Mouse (Mus musculus): ENCODE measurements around the gene Sema3b. TPM values are rescaled to one million over a fixed set of nuclear protein-coding genes. Genes with fewer than 3 reads are reported as not detected.
A peak's percentile ranks its signal among the peaks of the same experiment; 100 is the strongest.

The Sema3b gene
- polyA plus RNA-seq, 1 experiment from 2014 or later = 3.9 TPM

DNA sequence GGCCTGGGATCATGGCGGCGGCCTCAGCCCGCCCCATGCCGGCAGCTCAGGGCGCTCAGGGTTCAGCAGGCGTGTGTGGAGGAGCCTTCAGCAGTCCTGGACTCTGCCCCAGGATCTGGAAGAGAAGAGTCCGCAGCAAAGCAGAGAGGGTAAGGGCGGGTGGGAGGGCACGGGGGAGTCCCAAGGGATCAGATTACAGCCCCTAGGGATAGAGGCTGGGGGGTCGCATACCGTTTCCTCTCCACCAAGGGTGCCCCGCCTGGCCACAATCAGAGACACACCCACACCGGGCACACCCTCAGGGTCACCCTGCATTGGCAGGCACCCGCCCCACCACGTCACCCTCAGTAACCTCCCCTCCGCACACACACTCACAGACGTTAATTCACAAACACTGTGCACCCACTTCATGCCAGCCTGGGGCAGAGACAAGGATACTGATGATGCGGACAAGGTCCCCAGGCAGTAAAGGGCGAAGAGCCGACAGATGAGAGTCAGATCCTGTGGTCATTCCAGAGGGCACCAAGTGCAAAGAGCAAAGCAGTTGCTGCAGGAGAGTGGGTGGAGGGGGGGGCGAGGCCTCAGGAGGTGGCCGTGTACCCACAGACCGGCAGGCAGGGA lies 3.9 kb downstream of the Sema3b start:
- Histone ChIP-seq H3K4me3 (peak overlapping the region; percentile 36), H3K27me3 (ENCODE audit: insufficient read depth, poor library complexity, severe bottlenecking) (peaks cover 23% of the 10 kb centered on the region; the same call in 1 of the 2 replicates), H3K9me3 (no peaks in the 10 kb centered on the region), H3K36me3 (no peaks in the 10 kb centered on the region), H3K27ac (peak overlapping the region; percentile 82), H3K4me1 (replicated peaks) (peaks cover 81% of the 10 kb centered on the region)
- WGBS = 36% methylated on average over 23 of the region's 23 CpGs
- DNase-seq (ENCODE audit: low spot score) = no peak

DNA sequence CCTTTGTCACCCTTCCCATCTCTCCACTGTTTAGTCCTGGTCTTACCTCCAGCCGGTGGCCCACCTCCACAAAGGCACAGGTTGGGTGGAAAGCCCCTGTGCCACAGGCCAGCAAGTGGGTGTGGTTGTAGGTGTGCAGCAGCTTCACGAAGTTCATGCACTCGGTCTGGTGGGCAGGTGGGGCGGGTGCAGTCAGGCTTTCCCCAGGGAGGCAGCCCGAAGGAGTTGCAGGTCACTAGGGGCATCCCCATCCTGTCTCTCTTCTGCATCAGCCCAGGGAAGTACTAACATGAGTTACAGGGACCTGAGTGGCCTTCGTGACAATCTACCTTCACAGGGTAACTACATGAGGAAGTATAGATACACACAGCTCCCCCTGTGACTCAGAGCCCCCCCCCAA lies 5.8 kb downstream of the Sema3b start:
- 81% methylated on average over 6 of the region's 6 CpGs for WGBS
- Histone ChIP-seq H3K27me3 (ENCODE audit: insufficient read depth, poor library complexity, severe bottlenecking) (peaks cover 23% of the 10 kb centered on the region; the same call in 1 of the 2 replicates), H3K36me3 (no peaks in the 10 kb centered on the region), H3K4me3 (0 out of 2 replicates have a peak overlapping the region, but pooled peaks have one; percentile 1), H3K27ac (peak overlapping the region; percentile 82), H3K9me3 (no peaks in the 10 kb centered on the region), H3K4me1 (replicated peaks) (peaks cover 68% of the 10 kb centered on the region)
- DNase-seq (ENCODE audit: low spot score) = no peak

- peaks cover 57% of the 10 kb centered on the region for H3K4me1 ChIP-seq (replicated peaks)
- peak; percentile 93 for DNase-seq (ENCODE audit: low spot score)
- H3K4me3 ChIP-seq = no peak overlapping the region
- H3K9me3 ChIP-seq = no peaks in the 10 kb centered on the region
- H3K27me3 ChIP-seq (ENCODE audit: insufficient read depth, poor library complexity, severe bottlenecking) = peaks cover 17% of the 10 kb centered on the region; the same call in 1 of the 2 replicates
- H3K27ac ChIP-seq = peak overlapping the region; percentile 82
- 13% methylated on average over 10 of the region's 10 CpGs for WGBS
- H3K36me3 ChIP-seq = no peaks in the 10 kb centered on the region
Observed at GRCm38 (mm10) chr9:107602068-107602648, 6.9 kb downstream of the Sema3b start.

- 89% methylated on average over 11 of the region's 11 CpGs for WGBS
- no peak overlapping the region for H3K4me3 ChIP-seq
- peaks cover 52% of the 10 kb centered on the region for H3K4me1 ChIP-seq (replicated peaks)
- no peaks in the 10 kb centered on the region for H3K36me3 ChIP-seq
- no peaks in the 10 kb centered on the region for H3K9me3 ChIP-seq
- no peak for DNase-seq (ENCODE audit: low spot score)
- peaks cover 14% of the 10 kb centered on the region; the same call in 1 of the 2 replicates for H3K27me3 ChIP-seq (ENCODE audit: insufficient read depth, poor library complexity, severe bottlenecking)
- peak overlapping the region; percentile 46; the same call in 1 of the 2 replicates for H3K27ac ChIP-seq
Observed at GRCm38 (mm10) chr9:107601275-107601674, 7.8 kb downstream of the Sema3b start.

DNA sequence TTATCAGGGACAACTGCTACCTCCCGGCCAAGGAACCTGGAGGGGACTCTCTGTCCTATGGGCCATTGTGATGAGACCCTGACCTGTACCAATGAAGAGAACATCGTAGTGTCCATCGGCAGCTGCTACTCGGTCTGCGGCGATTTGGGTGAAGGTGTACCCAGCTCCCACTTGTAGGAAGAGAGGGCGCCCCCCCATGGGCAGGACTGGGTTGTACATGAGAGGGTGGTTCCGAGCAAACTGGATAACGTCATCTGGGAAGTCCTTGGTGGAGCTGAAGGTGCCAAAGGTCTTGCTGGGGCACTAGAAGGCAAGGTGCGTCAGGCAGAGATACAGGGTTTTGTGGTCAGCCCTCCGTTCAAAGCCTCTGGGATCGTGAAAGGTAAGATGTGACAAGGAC lies 8.3 kb downstream of the Sema3b start:
- 79% methylated on average over 12 of the region's 12 CpGs for WGBS
- peaks cover 14% of the 10 kb centered on the region; the same call in 1 of the 2 replicates for H3K27me3 ChIP-seq (ENCODE audit: insufficient read depth, poor library complexity, severe bottlenecking)
- H3K27ac ChIP-seq = no peak overlapping the region
- H3K9me3 ChIP-seq = no peaks in the 10 kb centered on the region
- no peaks in the 10 kb centered on the region for H3K36me3 ChIP-seq
- DNase-seq (ENCODE audit: low spot score) = no peak
- no peak overlapping the region for H3K4me3 ChIP-seq
- peaks cover 47% of the 10 kb centered on the region for H3K4me1 ChIP-seq (replicated peaks)

DNA sequence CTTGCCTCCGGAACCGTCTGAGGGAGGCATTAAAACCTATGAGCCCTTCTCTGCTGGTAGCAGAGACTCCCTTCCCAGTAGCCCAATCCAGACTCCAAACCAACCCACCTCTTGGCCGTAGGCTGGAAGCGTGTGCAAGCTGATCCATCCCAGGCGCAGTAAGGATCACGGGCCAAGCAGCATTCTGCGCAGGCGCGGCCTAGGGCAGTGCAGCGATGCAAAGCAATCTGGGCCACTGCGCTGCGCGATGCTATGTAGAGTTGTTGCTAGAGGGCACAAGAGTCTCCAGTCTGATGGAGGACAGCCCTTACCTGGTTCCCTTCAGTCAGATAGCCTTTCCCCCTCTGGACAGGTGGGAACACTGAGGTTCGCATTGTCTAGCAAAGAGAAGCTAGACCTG lies 9.2 kb downstream of the Sema3b start:
- no peak overlapping the region for H3K27ac ChIP-seq
- DNase-seq (ENCODE audit: low spot score) = no peak
- peaks cover 38% of the 10 kb centered on the region for H3K4me1 ChIP-seq (replicated peaks)
- H3K36me3 ChIP-seq = no peaks in the 10 kb centered on the region
- no peak overlapping the region for H3K4me3 ChIP-seq
- peaks cover 14% of the 10 kb centered on the region; the same call in 1 of the 2 replicates for H3K27me3 ChIP-seq (ENCODE audit: insufficient read depth, poor library complexity, severe bottlenecking)
- H3K9me3 ChIP-seq = no peaks in the 10 kb centered on the region
- WGBS = 69% methylated on average over 14 of the region's 14 CpGs

GRCm38 (mm10) chr9:107599433-107599832 lies 9.6 kb downstream of the Sema3b start:
- no peak overlapping the region for H3K4me3 ChIP-seq
- H3K27me3 ChIP-seq (ENCODE audit: insufficient read depth, poor library complexity, severe bottlenecking) = peaks cover 14% of the 10 kb centered on the region; the same call in 1 of the 2 replicates
- no peak overlapping the region for H3K27ac ChIP-seq
- WGBS = 86% methylated on average over 9 of the region's 9 CpGs
- no peak for DNase-seq (ENCODE audit: low spot score)
- no peaks in the 10 kb centered on the region for H3K9me3 ChIP-seq
- peaks cover 34% of the 10 kb centered on the region for H3K4me1 ChIP-seq (replicated peaks)
- peaks cover 2% of the 10 kb centered on the region; the same call in 1 of the 2 replicates for H3K36me3 ChIP-seq

GRCm38 (mm10) chr9:107598385-107598784 lies 10.6 kb downstream of the Sema3b start:
- peaks cover 14% of the 10 kb centered on the region; the same call in 1 of the 2 replicates for H3K27me3 ChIP-seq (ENCODE audit: insufficient read depth, poor library complexity, severe bottlenecking)
- H3K27ac ChIP-seq = no peak overlapping the region
- peaks cover 32% of the 10 kb centered on the region for H3K4me1 ChIP-seq (replicated peaks)
- H3K9me3 ChIP-seq = no peaks in the 10 kb centered on the region
- H3K4me3 ChIP-seq = no peak overlapping the region
- DNase-seq (ENCODE audit: low spot score) = no peak
- peaks cover 13% of the 10 kb centered on the region for H3K36me3 ChIP-seq
- 79% methylated on average over 5 of the region's 5 CpGs for WGBS

DNA sequence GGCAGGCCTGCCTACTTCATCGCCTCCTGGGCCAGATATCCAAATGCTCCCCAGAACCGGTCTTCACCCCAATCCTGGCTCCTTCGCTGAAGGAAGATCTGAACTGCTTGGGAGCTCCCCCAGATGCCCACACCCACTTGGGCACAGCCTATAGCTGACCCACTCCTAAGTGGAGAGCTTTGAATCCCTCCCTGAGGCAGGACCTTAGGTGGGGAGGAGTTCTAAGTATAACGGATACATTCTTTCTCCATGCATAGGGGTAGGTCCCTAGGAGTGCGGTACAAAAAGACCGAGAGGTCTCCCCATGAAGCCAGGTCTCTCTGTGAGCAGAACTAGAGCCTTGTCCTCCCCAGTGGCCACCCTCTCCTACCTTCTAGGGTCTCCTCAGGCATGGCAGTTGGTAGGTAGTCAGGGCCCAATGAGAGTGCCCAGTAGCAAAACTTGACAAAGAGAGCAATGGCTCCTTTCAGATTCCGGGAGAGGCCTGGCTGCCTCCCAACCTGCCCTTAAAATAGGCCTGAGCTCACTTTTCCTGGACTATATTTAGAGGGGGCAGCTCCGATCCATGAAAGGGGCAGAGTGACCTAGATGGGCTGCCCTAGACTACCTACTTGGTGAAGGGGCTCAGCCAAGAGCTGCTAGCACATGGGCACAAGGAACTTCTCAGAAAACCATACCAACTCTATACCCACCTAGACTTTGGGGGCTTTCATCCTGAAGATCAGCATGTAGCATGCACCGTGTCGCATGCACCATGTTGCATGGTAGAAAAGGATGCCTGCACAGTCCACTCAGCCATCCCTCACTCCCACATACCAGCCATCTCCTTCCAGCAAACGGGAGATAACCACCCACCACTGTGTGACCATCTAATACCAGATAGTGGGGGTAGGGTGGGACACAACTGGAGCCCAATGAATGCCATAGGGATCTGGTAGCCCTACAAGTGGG lies 12.1 kb downstream of the Sema3b start:
- H3K4me1 ChIP-seq (replicated peaks) = peaks cover 29% of the 10 kb centered on the region
- DNase-seq (ENCODE audit: low spot score) = no peak
- H3K4me3 ChIP-seq = no peak overlapping the region
- WGBS = 94% methylated on average over 11 of the region's 11 CpGs
- H3K9me3 ChIP-seq = no peaks in the 10 kb centered on the region
- peaks cover 14% of the 10 kb centered on the region; the same call in 1 of the 2 replicates for H3K27me3 ChIP-seq (ENCODE audit: insufficient read depth, poor library complexity, severe bottlenecking)
- no peak overlapping the region for H3K27ac ChIP-seq
- H3K36me3 ChIP-seq = peaks cover 28% of the 10 kb centered on the region

GRCm38 (mm10) chr9:107594281-107595062 lies 14.6 kb downstream of the Sema3b start:
- no peaks in the 10 kb centered on the region for H3K9me3 ChIP-seq
- H3K27ac ChIP-seq = no peak overlapping the region
- WGBS = 71% methylated on average over 8 of the region's 8 CpGs
- H3K4me3 ChIP-seq = no peak overlapping the region
- H3K4me1 ChIP-seq (replicated peaks) = peaks cover 24% of the 10 kb centered on the region
- H3K36me3 ChIP-seq = peaks cover 52% of the 10 kb centered on the region
- no peak for DNase-seq (ENCODE audit: low spot score)
- H3K27me3 ChIP-seq (ENCODE audit: insufficient read depth, poor library complexity, severe bottlenecking) = no peaks in the 10 kb centered on the region; the same call in 1 of the 2 replicates

GRCm38 (mm10) chr9:107593101-107593976 lies 15.7 kb downstream of the Sema3b start:
- H3K9me3 ChIP-seq = no peaks in the 10 kb centered on the region
- H3K4me1 ChIP-seq (replicated peaks) = peaks cover 34% of the 10 kb centered on the region
- H3K36me3 ChIP-seq = peaks cover 58% of the 10 kb centered on the region
- H3K4me3 ChIP-seq = no peak overlapping the region
- H3K27me3 ChIP-seq (ENCODE audit: insufficient read depth, poor library complexity, severe bottlenecking) = no peaks in the 10 kb centered on the region
- DNase-seq (ENCODE audit: low spot score) = no peak
- WGBS = 83% methylated on average over 11 of the region's 11 CpGs
- H3K27ac ChIP-seq = no peak overlapping the region

Data from hindbrain, embryonic 10.5 days (tissue).